Mouse (Mus musculus) bone marrow macrophage, adult 2 months (primary cell): Measurements from ENCODE around the gene Naalad2. TPM values are rescaled to one million over a fixed set of nuclear protein-coding genes. Genes with fewer than 3 reads are reported as not detected.
"Not testable (repeated sequence)": the region's sequence is repeated elsewhere in the genome, so short reads cannot be mapped to it uniquely, and the experiment has no call there.

Source experiments
- H3K27ac ChIP-seq: 2 replicates; pipeline ENCODE4 v1.5.1; 2012; ENCODE audit warnings: low read depth, low read length; ENCODE audit not compliant: insufficient read depth
- H3K4me1 ChIP-seq: 2 replicates; pipeline ENCODE4 v1.6.1; 2012; ENCODE audit warnings: low read length; ENCODE audit not compliant: control insufficient read depth, insufficient read depth
- H3K4me3 ChIP-seq: 2 replicates; pipeline ENCODE4 v1.5.1; 2012; ENCODE audit warnings: mild to moderate bottlenecking, low read length, moderate library complexity; ENCODE audit not compliant: insufficient read depth
- CTCF ChIP-seq: IDR thresholded peaks from 2 replicates; pipeline ENCODE4 v1.5.1; 2012; ENCODE audit warnings: low read depth, mild to moderate bottlenecking, low read length, moderate library complexity
- POLR2A ChIP-seq: IDR thresholded peaks from 2 replicates; pipeline ENCODE4 v1.6.1; 2012; ENCODE audit warnings: mild to moderate bottlenecking, low read depth, low read length, borderline replicate concordance
- polyA plus RNA-seq: library from polyadenylated mRNA; stranded (reverse); fragments of >200 nt; gene quantifications from 2 replicates; pipeline ENCODE4 v1.2.4, GENCODE M21; 2012; ENCODE audit not compliant: missing spikeins, insufficient read depth, insufficient read length

The Naalad2 gene
- polyA plus RNA-seq, 1 experiment: not detected

DNA sequence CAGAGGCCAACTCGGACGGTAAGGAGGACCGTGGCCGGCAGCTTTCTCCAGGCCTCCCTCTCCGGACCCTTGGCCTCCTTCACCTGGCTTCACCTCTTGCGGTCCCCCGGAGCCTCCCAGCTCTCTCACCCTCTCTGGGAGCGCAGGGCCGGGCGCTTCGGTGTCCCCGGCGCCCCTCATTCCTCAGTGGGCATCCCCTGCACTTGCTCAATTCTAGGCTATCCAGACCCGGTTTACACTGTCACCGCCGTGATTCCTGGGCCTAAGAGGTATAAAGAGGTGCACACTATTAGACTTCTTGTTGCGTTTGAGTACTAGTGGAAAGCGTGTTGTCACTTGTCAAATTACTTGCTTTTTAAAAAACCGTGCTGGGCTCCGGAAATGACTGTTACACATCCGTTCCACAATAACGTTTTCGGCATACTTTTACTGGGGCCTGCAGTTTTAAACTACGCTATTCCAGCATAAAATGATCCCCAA is 110.3 kb downstream of the Naalad2 start:
- Histone ChIP-seq H3K4me3 (peak overlapping the region; percentile 98), H3K4me1 (peaks cover 4% of the 10 kb centered on the region), H3K27ac (peak overlapping the region; percentile 87)
- TF ChIP-seq CTCF: no peak
- no peak for TF ChIP-seq POLR2A

DNA sequence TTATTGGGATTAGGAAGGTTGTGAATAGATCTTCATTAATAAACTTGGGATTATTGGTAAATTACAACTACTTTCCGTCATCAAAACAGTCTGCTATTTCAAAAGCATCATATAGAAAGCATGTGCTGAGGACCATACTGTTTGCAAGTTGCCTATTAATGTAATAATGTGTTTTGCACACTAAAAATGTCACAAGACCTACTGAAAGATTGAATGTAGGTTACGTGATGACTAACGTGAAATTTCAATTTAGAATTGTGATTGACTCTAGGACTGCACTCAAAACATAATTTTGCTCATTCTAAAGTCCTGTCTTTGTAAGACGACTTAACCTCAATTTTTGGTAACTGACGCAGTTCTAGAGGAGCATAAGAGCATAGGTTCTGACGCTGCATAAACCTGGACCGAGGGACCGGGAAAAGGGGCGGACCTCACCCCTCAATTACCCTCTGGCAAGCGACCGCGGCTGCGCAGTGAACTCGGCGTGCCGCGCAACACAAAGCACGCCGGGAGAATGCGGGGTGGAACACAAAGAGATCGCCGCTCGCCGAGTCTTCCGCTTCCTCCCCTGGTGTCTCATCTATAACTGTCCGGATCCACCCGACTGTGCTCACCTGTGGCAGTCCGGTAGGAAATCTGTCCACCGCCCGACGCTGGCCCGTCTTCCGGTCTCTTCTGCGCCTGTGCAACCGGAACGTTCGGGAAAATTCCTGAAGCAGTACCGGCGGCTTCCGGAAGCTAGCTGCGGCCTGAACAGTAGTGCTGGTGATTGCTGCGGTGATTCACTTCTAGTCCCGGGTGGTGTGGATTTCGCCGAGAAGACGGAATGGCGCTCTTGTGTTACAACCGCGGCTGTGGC is 111.0 kb downstream of the Naalad2 start, which contains the start of gene Chordc1:
TSS of gene Chordc1 (plus strand) at position 555 of the 859 bp plus-strand sequence.
- Histone ChIP-seq H3K27ac (peak within 1 kb of the TSS; percentile 87), H3K4me1 (peaks cover 4% of the 10 kb centered on the region), H3K4me3 (peak within 1 kb of the TSS; percentile 98)
- TF ChIP-seq POLR2A: no peak

DNA sequence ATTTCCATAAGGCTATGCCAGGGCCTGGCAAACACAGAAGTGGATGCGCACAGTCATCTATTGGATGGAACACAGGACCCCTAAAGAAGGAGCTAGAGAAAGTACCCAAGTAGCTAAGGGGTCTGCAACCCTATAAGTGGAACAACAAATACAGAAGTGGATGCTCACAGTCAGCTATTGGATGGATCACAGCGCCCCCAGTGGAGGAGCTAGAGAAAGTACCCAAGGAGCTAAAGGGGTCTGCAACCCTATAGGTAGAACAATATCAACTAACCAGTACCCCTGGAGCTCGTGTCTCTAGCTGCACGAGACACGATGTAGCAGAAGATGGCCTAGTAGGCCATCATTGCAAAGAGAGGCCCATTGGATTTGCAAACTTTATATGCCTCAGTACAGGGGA is 124.1 kb downstream of the Naalad2 start:
- not testable (repeated sequence) for H3K4me3 ChIP-seq, H3K27ac ChIP-seq, H3K4me1 ChIP-seq

GRCm38 (mm10) chr9:18277497-18277896 is 125.3 kb downstream of the Naalad2 start:
- no peak for TF ChIP-seq POLR2A
- no peak for TF ChIP-seq CTCF
- Histone ChIP-seq H3K4me1 (no peaks in the 10 kb centered on the region), H3K27ac (no peak overlapping the region), H3K4me3 (no peak overlapping the region)

GRCm38 (mm10) chr9:18276844-18277243 is 126.0 kb downstream of the Naalad2 start:
- Histone ChIP-seq H3K4me3 (no peak overlapping the region), H3K27ac (no peak overlapping the region), H3K4me1 (no peaks in the 10 kb centered on the region)
- TF ChIP-seq CTCF (no peak), POLR2A (no peak)

- TF ChIP-seq CTCF: no peak
- TF ChIP-seq POLR2A: no peak
- Histone ChIP-seq H3K4me1 (no peaks in the 10 kb centered on the region), H3K4me3 (no peak overlapping the region), H3K27ac (no peak overlapping the region)
Measured at GRCm38 (mm10) chr9:18275901-18276300, 126.9 kb downstream of the Naalad2 start.

Other genes with a start within 250 kb of the Naalad2 start
- gene Chordc1, start 110.9 kb downstream of the Naalad2 start, polyA plus RNA-seq: 52.3 and 66.3 TPM in 2 replicates
- gene Ubtfl1, start 1.4 kb upstream of the Naalad2 start, polyA plus RNA-seq: 0.24 and 0.41 TPM in 2 replicates
- gene Mbd3l2, start 27.7 kb upstream of the Naalad2 start, polyA plus RNA-seq: not detected in 2 replicates
- gene Zfp558, start 75.3 kb upstream of the Naalad2 start, polyA plus RNA-seq: 0.69 and 1.4 TPM in 2 replicates
- gene Mbd3l1, start 75.4 kb upstream of the Naalad2 start, polyA plus RNA-seq: not detected in 2 replicates